Mouse (Mus musculus) lung, postnatal 0 days (tissue): ENCODE data around the gene Nsf. TPM values are rescaled to one million over a fixed set of nuclear protein-coding genes. Genes with fewer than 3 reads are reported as not detected.

Experiments used
- ATAC-seq: fragments of 200-750 bp; cut with Nextera tagmentation; 2 replicates; pipeline ENCODE4 v1.8.0; 2017; ENCODE audit warnings: moderate library complexity
- DNase-seq: peaks from one replicate; pipeline ENCODE4 v3.0.0-alpha.2; 2016; ENCODE audit warnings: low spot score
- H3K27ac ChIP-seq: fragments of 300-500 bp; sonication (generic); 2 replicates; pipeline ENCODE4 v1.5.1; 2014; ENCODE audit warnings: antibody characterized with exemption, mild to moderate bottlenecking, low read length, mixed read lengths
- H3K27me3 ChIP-seq: fragments of 300-500 bp; sonication (generic); replicated peaks from 2 replicates; pipeline ENCODE4 v1.6.1; 2014; ENCODE audit warnings: low read length, mixed read lengths; ENCODE audit not compliant: insufficient read depth
- H3K36me3 ChIP-seq: fragments of 300-500 bp; sonication (generic); 2 replicates; pipeline ENCODE4 v1.6.1; 2014; ENCODE audit warnings: low read length, mixed read lengths; ENCODE audit not compliant: insufficient read depth
- H3K4me1 ChIP-seq: fragments of 300-500 bp; sonication (generic); 2 replicates; pipeline ENCODE4 v1.6.1; 2014; ENCODE audit warnings: antibody characterized with exemption, low read depth, low read length, mixed read lengths; ENCODE audit not compliant: insufficient read depth
- H3K4me2 ChIP-seq: fragments of 300-500 bp; sonication (generic); replicated peaks from 2 replicates; pipeline ENCODE4 v1.6.1; 2014; ENCODE audit warnings: low read depth, mild to moderate bottlenecking, low read length, moderate library complexity, mixed read lengths
- H3K4me3 ChIP-seq: fragments of 300-500 bp; sonication (generic); 2 replicates; pipeline ENCODE4 v1.5.1; 2014; ENCODE audit warnings: low read depth, low read length
- H3K9ac ChIP-seq: fragments of 300-500 bp; sonication (generic); replicated peaks from 2 replicates; pipeline ENCODE4 v1.6.1; 2014; ENCODE audit warnings: low read depth, mild to moderate bottlenecking
- H3K9me3 ChIP-seq: fragments of 300-500 bp; sonication (generic); 2 replicates; pipeline ENCODE4 v1.6.1; 2016; ENCODE audit warnings: low read length, mixed read lengths
- CTCF ChIP-seq: IDR thresholded peaks from 2 replicates; pipeline ENCODE4 v1.5.1; 2016; ENCODE audit warnings: antibody characterized with exemption, mild to moderate bottlenecking
- EP300 ChIP-seq: IDR thresholded peaks from 2 replicates; pipeline ENCODE4 v1.6.1; 2016; ENCODE audit warnings: antibody characterized with exemption, mild to moderate bottlenecking, control low read depth
- WGBS: fragments of 180-500 bp; shearing (Covaris S2); extraction: QIAGEN DNeasy Blood & Tissue Kit; methylation state at CpG from one replicate; pipeline ENCODE4 v1.1.7; 2014; 5-methylcytosine and 5-hydroxymethylcytosine counted together
- polyA plus RNA-seq: library from polyadenylated mRNA; unstranded; fragments of >200 nt; fragmentation: Nextera tagmentation; extraction: Ambion mirVana; gene quantifications from 2 replicates; pipeline ENCODE4 v1.2.1, GENCODE M21; 2015

Gene Nsf
- polyA plus RNA-seq, 1 experiment from 2014 or later = 47.3 TPM

DNA sequence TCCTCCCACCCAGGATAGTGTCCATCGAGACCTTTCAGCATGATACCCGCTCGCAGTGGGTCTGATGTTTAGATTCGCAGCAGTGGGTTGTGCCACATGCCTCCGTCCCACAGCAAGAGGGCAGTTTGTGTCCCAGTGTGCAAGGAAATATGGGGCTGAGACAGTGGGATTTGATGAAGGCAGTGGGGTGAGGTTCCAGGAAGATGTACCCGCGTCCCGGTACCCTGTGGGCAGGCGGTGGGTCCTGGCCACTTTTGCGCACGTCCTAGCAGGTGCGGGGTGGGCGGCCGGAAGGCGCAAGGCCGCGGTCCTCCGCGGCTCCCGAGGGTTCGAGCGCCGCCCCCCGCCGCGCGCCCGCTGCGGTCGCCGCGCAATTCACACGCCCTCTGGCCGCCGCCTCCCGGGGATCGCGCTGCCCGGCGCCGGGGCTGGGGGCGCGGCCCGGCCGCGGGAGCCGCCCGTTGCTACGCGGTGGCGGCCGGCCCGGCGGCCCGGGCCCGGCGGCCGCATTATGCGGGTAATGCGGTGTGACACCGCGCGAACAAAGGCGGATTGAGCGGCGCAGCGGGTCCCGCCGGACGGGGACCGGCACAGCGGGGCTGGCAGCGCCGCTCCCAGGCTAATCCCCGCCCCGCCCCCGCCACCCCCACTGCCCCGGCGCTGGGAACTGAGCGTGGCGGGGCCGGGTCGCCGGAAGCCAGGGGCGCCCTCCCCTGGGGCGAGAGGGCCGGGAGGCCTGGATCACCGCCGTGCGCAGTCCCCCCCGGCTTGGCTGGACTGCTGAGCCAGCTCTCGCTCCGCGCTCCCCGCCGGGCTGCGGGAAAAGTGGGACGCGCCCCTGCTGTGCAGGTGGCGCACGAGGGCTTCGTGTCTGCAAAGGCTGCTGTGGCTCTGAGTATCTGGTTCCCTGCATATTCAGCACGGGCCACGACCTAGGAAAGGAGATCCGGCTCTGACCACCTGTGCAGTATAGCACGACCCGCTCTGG, 144.0 kb downstream of the Nsf start:
- no peak overlapping the region for H3K27ac ChIP-seq
- 3% methylated on average over 52 of the region's 107 CpGs for WGBS
- H3K9me3 ChIP-seq = no peaks in the 10 kb centered on the region
- ATAC-seq = peak; percentile 48
- peaks cover 35% of the 10 kb centered on the region for H3K27me3 ChIP-seq
- no peaks in the 10 kb centered on the region for H3K36me3 ChIP-seq
- peak overlapping the region; percentile 95 for H3K4me2 ChIP-seq
- TF ChIP-seq EP300 (no peak), CTCF (no peak; the same call in 1 of the 2 replicates)
- no peak overlapping the region for H3K9ac ChIP-seq
- peak overlapping the region; percentile 47 for H3K4me3 ChIP-seq
- no peak for DNase-seq
- no peaks in the 10 kb centered on the region for H3K4me1 ChIP-seq

DNA sequence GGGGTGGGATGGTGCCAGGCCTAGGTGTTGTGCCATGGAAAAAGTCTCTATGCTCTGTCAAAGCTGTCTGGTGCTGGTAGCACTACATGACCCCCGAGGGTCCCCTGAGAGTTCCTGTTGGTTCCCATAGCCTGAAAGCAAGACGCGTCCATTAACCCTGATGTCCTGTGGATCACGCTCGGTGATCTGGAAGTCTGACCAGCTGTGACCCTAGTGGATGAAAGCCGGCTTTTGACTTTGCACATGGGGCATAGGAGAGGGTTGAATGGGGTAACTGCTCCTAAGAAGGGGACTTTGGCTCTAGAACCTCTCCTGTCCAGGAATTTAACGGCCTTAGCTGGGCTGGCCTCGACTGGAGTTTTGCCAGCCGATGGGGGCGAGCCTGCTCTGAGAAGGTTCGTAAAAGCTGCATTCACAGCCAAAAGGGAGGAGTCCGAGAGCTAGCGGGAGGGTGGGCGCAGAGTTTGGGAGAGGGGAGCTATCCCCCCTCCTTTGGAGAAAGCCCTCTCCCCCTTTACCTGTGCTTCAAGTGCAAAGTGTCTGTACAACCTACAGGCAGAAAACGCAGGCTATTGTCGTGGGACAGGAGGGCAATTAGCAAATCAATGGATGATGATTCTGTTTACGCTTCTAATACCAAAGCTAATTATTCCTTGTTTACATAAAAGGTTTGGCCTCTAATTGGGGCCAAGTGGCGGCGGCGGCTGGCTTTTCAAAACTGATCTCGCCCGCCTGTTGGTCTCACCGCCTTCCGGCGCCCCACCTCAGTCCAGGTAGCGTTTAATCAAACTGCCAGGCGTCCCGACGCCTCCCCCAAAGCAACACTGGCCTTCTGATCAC, 144.9 kb downstream of the Nsf start:
- Histone ChIP-seq H3K27me3 (peaks cover 35% of the 10 kb centered on the region), H3K4me3 (peak overlapping the region; percentile 47; the same call in 1 of the 2 replicates), H3K4me1 (no peaks in the 10 kb centered on the region), H3K27ac (no peak overlapping the region), H3K36me3 (no peaks in the 10 kb centered on the region), H3K4me2 (peak overlapping the region; percentile 95), H3K9ac (no peak overlapping the region), H3K9me3 (no peaks in the 10 kb centered on the region)
- TF ChIP-seq EP300 (no peak), CTCF (no peak)
- WGBS = 3% methylated on average over 29 of the region's 29 CpGs
- no peak for ATAC-seq
- no peak for DNase-seq

DNA sequence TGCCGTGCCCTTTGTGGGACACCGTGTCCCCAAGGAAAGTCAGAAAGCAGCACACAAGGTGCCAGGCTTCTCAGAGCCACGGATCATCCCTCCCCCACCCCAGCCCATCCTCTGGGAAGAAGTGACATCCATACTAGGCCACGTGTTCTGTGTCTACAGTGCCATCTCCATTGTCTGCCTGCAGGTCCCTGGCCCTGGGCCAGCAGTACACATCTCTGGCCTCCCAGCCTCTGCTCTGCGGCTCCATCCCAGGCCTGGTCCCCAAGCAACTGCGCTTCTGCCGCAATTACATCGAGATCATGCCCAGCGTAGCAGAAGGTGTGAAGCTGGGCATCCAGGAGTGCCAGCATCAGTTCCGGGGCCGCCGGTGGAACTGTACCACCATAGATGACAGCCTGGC, 145.9 kb downstream of the Nsf start:
- DNase-seq (no peak), ATAC-seq (no peak)
- no peak overlapping the region for H3K4me3 ChIP-seq
- no peak overlapping the region for H3K9ac ChIP-seq
- WGBS = 36% methylated on average over 12 of the region's 12 CpGs
- H3K36me3 ChIP-seq = no peaks in the 10 kb centered on the region
- no peaks in the 10 kb centered on the region for H3K4me1 ChIP-seq
- TF ChIP-seq EP300 = no peak
- no peak for TF ChIP-seq CTCF
- H3K27me3 ChIP-seq = peaks cover 35% of the 10 kb centered on the region
- no peak overlapping the region for H3K4me2 ChIP-seq
- H3K9me3 ChIP-seq = no peaks in the 10 kb centered on the region
- H3K27ac ChIP-seq = no peak overlapping the region

DNA sequence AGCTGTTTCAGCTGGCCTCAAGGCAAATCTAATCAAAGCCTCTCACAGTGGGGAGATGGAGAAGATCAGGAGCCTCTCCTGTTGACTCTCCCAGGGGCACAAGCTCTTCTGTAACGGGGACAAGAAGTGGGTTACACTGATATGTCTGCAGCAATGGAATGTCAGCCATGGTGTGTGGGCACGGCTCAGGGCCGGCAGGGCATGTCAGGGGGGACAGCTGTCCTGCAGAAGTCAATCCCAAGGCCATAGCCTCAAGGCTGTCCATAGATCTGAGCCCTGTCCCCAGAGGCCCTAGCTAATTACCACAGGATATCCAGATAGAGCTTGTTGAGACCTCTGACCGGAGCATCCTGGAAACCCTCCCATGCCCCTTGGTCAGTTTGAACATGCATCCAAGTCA, 149.1 kb downstream of the Nsf start:
- Histone ChIP-seq H3K9ac (no peak overlapping the region), H3K4me3 (no peak overlapping the region), H3K9me3 (no peaks in the 10 kb centered on the region), H3K27me3 (peaks cover 17% of the 10 kb centered on the region), H3K36me3 (no peaks in the 10 kb centered on the region), H3K27ac (no peak overlapping the region), H3K4me2 (no peak overlapping the region), H3K4me1 (no peaks in the 10 kb centered on the region)
- DNase-seq = no peak
- TF ChIP-seq CTCF (no peak), EP300 (no peak)
- ATAC-seq = no peak
- 74% methylated on average over 4 of the region's 4 CpGs for WGBS

DNA sequence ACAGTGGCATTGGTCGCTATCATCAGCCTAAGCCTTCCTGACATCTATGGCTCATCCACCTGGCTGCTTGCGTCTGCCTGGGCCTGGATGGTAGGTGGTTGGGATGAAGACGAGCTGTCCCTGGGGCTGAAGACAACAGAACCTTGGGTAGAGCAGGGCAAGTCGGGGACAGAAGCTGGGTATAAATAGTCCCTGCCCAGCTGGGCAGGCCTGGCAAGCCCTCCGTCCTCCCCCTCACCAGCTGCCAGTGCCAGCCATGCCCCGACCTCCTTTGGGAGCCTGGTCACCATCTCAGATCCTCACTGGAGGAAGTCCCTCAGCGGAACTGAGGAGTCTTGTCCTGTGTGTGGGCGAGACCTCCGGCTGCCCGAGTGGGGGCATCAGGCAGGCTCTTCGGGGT, 149.7 kb downstream of the Nsf start:
- Histone ChIP-seq H3K27ac (no peak overlapping the region), H3K36me3 (no peaks in the 10 kb centered on the region), H3K4me3 (no peak overlapping the region), H3K4me1 (no peaks in the 10 kb centered on the region), H3K9ac (no peak overlapping the region), H3K9me3 (no peaks in the 10 kb centered on the region), H3K4me2 (no peak overlapping the region), H3K27me3 (peaks cover 10% of the 10 kb centered on the region)
- no peak for TF ChIP-seq EP300
- TF ChIP-seq CTCF = no peak
- 77% methylated on average over 11 of the region's 11 CpGs for WGBS
- DNase-seq (no peak), ATAC-seq (no peak)

DNA sequence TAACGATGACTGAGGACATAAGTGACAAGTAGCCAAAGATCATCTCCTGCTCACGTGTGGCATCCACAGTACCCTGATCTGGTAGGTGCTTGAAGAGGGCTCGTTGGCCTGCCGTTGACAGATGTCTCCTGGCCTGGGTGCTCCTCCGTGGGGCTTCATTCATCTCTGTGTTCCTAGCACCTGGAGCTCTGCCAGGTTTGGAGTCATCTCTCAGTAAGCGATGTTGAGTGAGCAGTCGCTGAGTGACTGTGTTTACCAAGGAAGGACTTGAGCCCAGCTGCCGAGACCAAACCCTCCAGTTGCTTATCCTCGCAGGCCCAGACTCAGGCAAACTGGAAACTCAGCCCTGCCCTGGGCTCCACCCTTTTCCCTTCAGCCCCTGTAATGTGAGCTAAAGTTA, 152.7 kb downstream of the Nsf start:
- H3K4me3 ChIP-seq = no peak overlapping the region
- no peaks in the 10 kb centered on the region for H3K4me1 ChIP-seq
- H3K36me3 ChIP-seq = no peaks in the 10 kb centered on the region
- WGBS = 23% methylated on average over 9 of the region's 9 CpGs
- ATAC-seq (no peak), DNase-seq (peak; percentile 24)
- no peaks in the 10 kb centered on the region for H3K9me3 ChIP-seq
- no peak overlapping the region for H3K27ac ChIP-seq
- H3K27me3 ChIP-seq = peaks cover 7% of the 10 kb centered on the region; the same call in 1 of the 2 replicates
- no peak overlapping the region for H3K9ac ChIP-seq
- no peak overlapping the region for H3K4me2 ChIP-seq
- no peak for TF ChIP-seq EP300
- no peak for TF ChIP-seq CTCF
